Mouse (Mus musculus) CH12.LX (cell line): ENCODE data around the gene Celf5. TPM values are rescaled to one million over a fixed set of nuclear protein-coding genes. Genes with fewer than 3 reads are reported as not detected.
A peak's percentile ranks its signal among the peaks of the same experiment; 100 is the strongest.

Experiments used
- DNase-seq: peaks from one replicate; pipeline ENCODE4 v3.0.0-alpha.2; 2013; ENCODE audit errors: extremely low read depth
- H3K27ac ChIP-seq: 2 replicates; pipeline ENCODE4 v1.5.1; 2012; ENCODE audit warnings: low read depth, mild to moderate bottlenecking, control low read depth, moderate library complexity; ENCODE audit not compliant: insufficient read depth
- H3K27me3 ChIP-seq: replicated peaks from 2 replicates; pipeline ENCODE3; 2012; ENCODE audit warnings: inconsistent platforms
- H3K36me3 ChIP-seq, 2 experiments: replicated peaks in 1 of 2; 2 replicates each; pipeline versions ENCODE3 to v1.6.1; 2012; ENCODE audit warnings: inconsistent platforms in 1 of 2, low read length in 1 of 2, mild to moderate bottlenecking in 1 of 2, mixed read lengths in 1 of 2, moderate library complexity in 1 of 2; ENCODE audit not compliant: control insufficient read depth in 1 of 2, insufficient read depth in 1 of 2
- H3K4me1 ChIP-seq, 2 experiments: 2 replicates each; pipeline ENCODE4 v1.6.1; 2012; ENCODE audit warnings: inconsistent platforms in 1 of 2, moderate library complexity in 1 of 2; ENCODE audit not compliant: insufficient read depth in 2 of 2, control insufficient read depth in 1 of 2
- H3K4me2 ChIP-seq: 2 replicates; pipeline ENCODE4 v1.6.1; 2012; ENCODE audit warnings: low read depth, mild to moderate bottlenecking, control low read depth; ENCODE audit not compliant: poor library complexity, insufficient read depth, severe bottlenecking
- H3K4me3 ChIP-seq, 3 experiments: fragments of 150-350 bp in 1 of 3; sonication (generic) in 1 of 3; replicated peaks in 1 of 3; 2 replicates each; pipeline versions ENCODE3 to v1.5.1; 2011 to 2012; ENCODE audit warnings: low read depth in 2 of 3, low read length in 2 of 3, mild to moderate bottlenecking in 2 of 3, moderate library complexity in 2 of 3, control low read depth in 1 of 3, improper control_type of control experiment in 1 of 3, inconsistent platforms in 1 of 3, mixed read lengths in 1 of 3; ENCODE audit not compliant: poor library complexity in 1 of 3
- H3K79me2 ChIP-seq: replicated peaks from 2 replicates; pipeline ENCODE4 v1.6.1; 2012; ENCODE audit warnings: mild to moderate bottlenecking, moderate library complexity; ENCODE audit not compliant: control insufficient read depth, poor library complexity, insufficient read depth, severe bottlenecking; ENCODE audit errors: extremely low read depth
- H3K9ac ChIP-seq: 2 replicates; pipeline ENCODE4 v1.6.1; 2012; ENCODE audit warnings: low read depth, mild to moderate bottlenecking, control low read depth, moderate library complexity; ENCODE audit not compliant: insufficient read depth
- H3K9me3 ChIP-seq: replicated peaks from 2 replicates; pipeline ENCODE3; 2012; ENCODE audit warnings: low read length, inconsistent platforms, mixed read lengths
- BHLHE40 ChIP-seq: IDR thresholded peaks from 2 replicates; pipeline ENCODE4 v1.6.1; 2011; ENCODE audit warnings: mild to moderate bottlenecking, low read depth, low read length, improper control_type of control experiment
- CTCF ChIP-seq, 2 experiments: IDR thresholded peaks in 1 of 2; conservative IDR thresholded peaks in 1 of 2; 2 replicates each; pipeline ENCODE4 v1.5.1; 2011 to 2012; ENCODE audit warnings: low read depth in 2 of 2, low read length in 2 of 2, improper control_type of control experiment in 1 of 2, inconsistent platforms in 1 of 2, mild to moderate bottlenecking in 1 of 2, moderate library complexity in 1 of 2
- IRF4 ChIP-seq: IDR thresholded peaks from 2 replicates; pipeline ENCODE4 v1.6.1; 2014; ENCODE audit warnings: low read depth, mild to moderate bottlenecking, inconsistent platforms, low read length, improper control_type of control experiment
- JUND ChIP-seq: conservative IDR thresholded peaks from 2 replicates; pipeline ENCODE4 v1.6.1; 2011; ENCODE audit warnings: low read depth, low read length, improper control_type of control experiment
- MAFK ChIP-seq: IDR thresholded peaks from 2 replicates; pipeline ENCODE4 v1.6.1; 2011; ENCODE audit warnings: low read length, improper control_type of control experiment; ENCODE audit not compliant: insufficient replicate concordance
- MXI1 ChIP-seq: IDR thresholded peaks from 2 replicates; pipeline ENCODE4 v1.6.1; 2011; ENCODE audit warnings: mild to moderate bottlenecking, low read depth, low read length, improper control_type of control experiment
- MYC ChIP-seq: IDR thresholded peaks from 2 replicates; pipeline ENCODE4 v1.6.1; 2011; ENCODE audit warnings: low read depth, mild to moderate bottlenecking, improper control_type of control experiment, low read length
- POLR2AphosphoS2 ChIP-seq: IDR thresholded peaks from 2 replicates; pipeline ENCODE4 v1.6.1; 2011; ENCODE audit warnings: low read depth, low read length, improper control_type of control experiment
- RCOR1 ChIP-seq: conservative IDR thresholded peaks from 2 replicates; pipeline ENCODE4 v1.6.1; 2012; ENCODE audit warnings: low read depth, mild to moderate bottlenecking, inconsistent platforms, low read length, improper control_type of control experiment
- SMC3 ChIP-seq: IDR thresholded peaks from 2 replicates; pipeline ENCODE4 v1.6.1; 2011; ENCODE audit warnings: low read depth, low read length, improper control_type of control experiment
- TCF12 ChIP-seq: IDR thresholded peaks from 2 replicates; pipeline ENCODE4 v1.6.1; 2014; ENCODE audit warnings: low read depth, mild to moderate bottlenecking, inconsistent platforms, low read length, improper control_type of control experiment
- UBTF ChIP-seq: IDR thresholded peaks from 2 replicates; pipeline ENCODE4 v1.6.1; 2012; ENCODE audit warnings: low read depth, mild to moderate bottlenecking, inconsistent platforms, low read length, improper control_type of control experiment, moderate library complexity
- ZC3H11A ChIP-seq: IDR thresholded peaks from 2 replicates; pipeline ENCODE4 v1.6.1; 2012; ENCODE audit warnings: low read depth, mild to moderate bottlenecking, inconsistent platforms, low read length, improper control_type of control experiment
- ZMIZ1 ChIP-seq: IDR thresholded peaks from 2 replicates; pipeline ENCODE4 v1.6.1; 2012; ENCODE audit warnings: low read depth, mild to moderate bottlenecking, inconsistent platforms, low read length, improper control_type of control experiment
- ZNF384 ChIP-seq: IDR thresholded peaks from 2 replicates; pipeline ENCODE4 v1.6.1; 2012; ENCODE audit warnings: low read depth, low read length, improper control_type of control experiment, inconsistent platforms
- dilution Hi-C: fragments of 300-500 bp; cut with MboI; formaldehyde crosslinking; loops from 2 replicates; pipeline ENCODE4 v1.14.3; 2020; ENCODE audit warnings: low sequenced_read_pairs; ENCODE audit not compliant: extremely low pct_unique_long_range_greater_than_20kb, extremely low pct_ligation_motif_present
- in situ Hi-C: fragments of 300-500 bp; cut with MboI; formaldehyde crosslinking; loops from 3 replicates; pipeline ENCODE4 v1.14.3; 2019; ENCODE audit warnings: low sequenced_read_pairs, low pct_ligation_motif_present, low pct_unique_long_range_greater_than_20kb, mixed read lengths
- polyA plus RNA-seq: library from polyadenylated mRNA; unstranded; fragments of >175 nt; gene quantifications from 2 replicates; pipeline ENCODE4 v1.2.1, GENCODE M21; 2012; ENCODE audit warnings: low read depth; ENCODE audit not compliant: insufficient read length
- total RNA-seq, 2 experiments: library from RNA; depleted of rRNA; stranded (reverse); fragments of 300-350 nt in 1 of 2; fragments of >200 nt in 1 of 2; gene quantifications; 2 replicates each; pipeline ENCODE4 v1.2.3; 2012 to 2014

The Celf5 gene
- total and polyA plus RNA-seq, 3 experiments: 0.07 to 0.08 TPM; not detected in 1

DNA sequence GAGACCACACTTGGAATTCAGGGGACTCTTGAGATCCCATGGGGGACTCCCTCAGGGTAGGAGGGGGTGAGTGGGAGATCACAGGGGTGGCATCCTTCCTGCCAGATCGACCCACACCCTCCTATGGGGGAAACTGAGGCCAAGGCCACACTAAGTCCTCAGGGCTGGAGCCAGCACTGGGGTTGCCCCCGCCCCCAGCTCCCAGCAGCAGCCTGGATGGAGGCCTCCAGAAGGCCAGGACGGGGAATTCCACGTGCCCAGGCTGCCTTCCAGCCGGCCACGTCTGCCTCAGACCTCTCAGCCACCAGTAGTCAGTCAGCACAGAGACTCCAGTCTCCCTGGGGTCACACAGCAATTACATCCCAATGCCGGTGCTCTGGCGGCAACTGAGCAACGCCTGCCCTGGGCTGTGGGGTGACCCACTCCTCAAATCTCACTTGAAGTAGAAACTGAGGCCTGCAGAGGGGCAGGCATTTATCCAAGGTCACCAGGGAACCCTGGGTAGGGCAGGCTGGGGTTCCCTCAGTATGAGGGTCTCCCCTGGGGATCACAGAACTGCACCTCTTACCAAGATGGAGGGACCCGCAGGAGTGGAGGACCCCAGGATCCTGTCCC lies 57.2 kb downstream of the Celf5 start:
- H3K27me3 ChIP-seq: peaks cover 27% of the 10 kb centered on the region
- H3K27ac ChIP-seq: no peak overlapping the region
- peak overlapping the region in 2 of 3 experiments; percentile 25 to 58 for H3K4me3 ChIP-seq
- no peak for DNase-seq
- peaks cover 3 to 5% of the 10 kb centered on the region in 2 experiments for H3K36me3 ChIP-seq
- in situ Hi-C loops: no loop called here
- peaks cover 24% of the 10 kb centered on the region for H3K79me2 ChIP-seq
- peak overlapping the region; percentile 83; the same call in 1 of the 2 replicates for H3K9ac ChIP-seq
- peak overlapping the region; percentile 76; the same call in 1 of the 2 replicates for H3K4me2 ChIP-seq
- TF ChIP-seq MYC: no peak
- no peak for TF ChIP-seq ZNF384
- no peak for TF ChIP-seq UBTF
- TF ChIP-seq POLR2AphosphoS2: no peak
- TF ChIP-seq RCOR1: no peak
- TF ChIP-seq IRF4: 0 out of 2 replicates have a peak, but pooled peaks have one; percentile 6
- no peak for TF ChIP-seq JUND
- peak; percentile 20; the same call in 1 of the 2 replicates for TF ChIP-seq TCF12
- 0 out of 2 replicates have a peak, but pooled peaks have one; percentile 23 for TF ChIP-seq BHLHE40
- peak; percentile 25; the same call in 1 of the 2 replicates for TF ChIP-seq MXI1
- no peak for TF ChIP-seq ZMIZ1
- H3K4me1 ChIP-seq: peaks cover 20 to 35% of the 10 kb centered on the region in 2 experiments
- no peaks in the 10 kb centered on the region for H3K9me3 ChIP-seq
- dilution Hi-C loops: no loop called here

DNA sequence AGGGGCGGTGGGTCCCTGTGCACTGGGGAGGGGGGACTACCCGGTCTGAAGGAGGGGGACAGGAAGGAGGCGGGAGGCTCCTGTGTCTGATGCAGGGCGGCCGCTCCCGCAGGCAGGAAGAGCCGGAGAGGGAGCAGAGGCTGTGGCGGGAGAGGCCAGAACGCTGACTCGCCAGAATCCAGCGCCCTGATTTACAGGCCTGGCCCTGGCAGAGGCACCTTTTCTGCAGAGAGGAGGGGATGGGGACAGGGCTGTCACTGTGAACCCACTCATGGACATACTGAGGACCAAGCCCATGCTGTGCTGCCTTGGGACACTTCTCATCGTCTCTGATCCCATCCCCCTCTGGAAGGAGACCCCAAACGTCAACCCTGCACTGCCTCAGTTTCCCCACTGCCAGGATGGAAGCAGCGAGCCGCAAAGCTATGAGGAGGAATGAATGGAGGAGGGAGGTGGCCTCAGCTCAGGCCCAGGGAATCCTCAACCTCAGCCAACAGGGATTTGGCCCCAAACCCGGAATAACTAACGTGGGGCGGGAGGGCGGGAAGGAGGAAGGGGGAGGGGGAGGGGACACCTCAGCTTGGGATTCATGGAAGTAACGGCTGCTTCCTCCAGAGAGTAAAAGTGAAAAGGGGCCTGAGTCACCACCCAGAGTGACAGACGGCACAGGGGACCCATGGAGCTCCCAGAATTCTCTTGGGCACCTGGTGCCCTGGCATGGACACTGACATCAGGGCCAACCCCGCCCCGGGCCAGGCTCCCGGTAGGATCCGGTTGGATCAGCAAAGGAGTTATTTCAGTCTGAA lies 58.1 kb downstream of the Celf5 start:
- no peak overlapping the region for H3K4me2 ChIP-seq

More for the DNA sequence above, 58.1 kb downstream of the Celf5 start:
- peaks cover 20 to 32% of the 10 kb centered on the region in 2 experiments for H3K4me1 ChIP-seq
- no peak overlapping the region for H3K9ac ChIP-seq
- DNase-seq: no peak
- dilution Hi-C loops (no loop called here), in situ Hi-C loops (no loop called here)
- H3K36me3 ChIP-seq: peaks cover 12 to 14% of the 10 kb centered on the region in 2 experiments
- peaks cover 27% of the 10 kb centered on the region for H3K27me3 ChIP-seq
- H3K27ac ChIP-seq: no peak overlapping the region
- no peak for TF ChIP-seq SMC3
- no peak for TF ChIP-seq CTCF (conservative IDR thresholded peaks at IDR 0.05 in 1 of 2, IDR thresholded peaks at IDR 0.05 in 1 of 2; ENCODE audit: low read depth in 2 of 2, low read length in 2 of 2)
- 0 out of 2 replicates have a peak, but pooled peaks have one; percentile 28 for TF ChIP-seq MAFK
- TF ChIP-seq ZC3H11A: no peak
- TF ChIP-seq POLR2AphosphoS2: no peak
- H3K79me2 ChIP-seq: peaks cover 24% of the 10 kb centered on the region
- no peaks in the 10 kb centered on the region for H3K9me3 ChIP-seq
- H3K4me3 ChIP-seq: no peak overlapping the region
